Mouse (Mus musculus): ENCODE results near the gene Stk39. TPM values are rescaled to one million over a fixed set of nuclear protein-coding genes. Genes with fewer than 3 reads are reported as not detected.

Stk39 gene
- total RNA-seq, 1 experiment = 5.0 TPM

GRCm38 (mm10) chr2:68264826-68265225 lies 207.2 kb downstream of the Stk39 start:
- Histone ChIP-seq H3K36me3 (ENCODE audit: control insufficient read depth, insufficient read depth, low read length, poor library complexity, severe bottlenecking) (no peaks in the 10 kb centered on the region), H3K4me3 (ENCODE audit: insufficient read depth in 1 of 2, low read depth in 1 of 2, low read length in 2 of 2, poor library complexity in 1 of 2, severe bottlenecking in 1 of 2) (no peak overlapping the region), H3K27ac (ENCODE audit: insufficient read depth, low read depth, low read length, poor library complexity, severe bottlenecking) (no peak overlapping the region), H3K9ac (ENCODE audit: insufficient read depth, low read depth, low read length, poor library complexity, severe bottlenecking) (no peak overlapping the region), H3K9me3 (ENCODE audit: control insufficient read depth, insufficient read depth, low read depth, low read length) (no peaks in the 10 kb centered on the region), H3K4me1 (ENCODE audit: control insufficient read depth in 2 of 2, insufficient read depth in 2 of 2, low read length in 2 of 2, poor library complexity in 1 of 2) (no peaks in the 10 kb centered on the region)
- no peak for DNase-seq (ENCODE audit: low read depth, low spot score)
- in situ Hi-C loops (cut with MboI; ENCODE audit: low sequenced_read_pairs in 2 of 2, unreplicated experiment in 2 of 2) = no loop called here
- TF ChIP-seq HCFC1 (IDR thresholded peaks at IDR 0.05; ENCODE audit: borderline replicate concordance, insufficient read depth, low read length) (no peak), CHD2 (IDR thresholded peaks at IDR 0.05; ENCODE audit: low read depth, low read length) (no peak), ZC3H11A (IDR thresholded peaks at IDR 0.05; ENCODE audit: borderline replicate concordance, low read depth, low read length) (no peak), ZNF384 (IDR thresholded peaks at IDR 0.05; ENCODE audit: low read depth, low read length) (no peak), MAFK (IDR thresholded peaks at IDR 0.05; ENCODE audit: insufficient read depth, low read depth, low read length) (no peak)

DNA sequence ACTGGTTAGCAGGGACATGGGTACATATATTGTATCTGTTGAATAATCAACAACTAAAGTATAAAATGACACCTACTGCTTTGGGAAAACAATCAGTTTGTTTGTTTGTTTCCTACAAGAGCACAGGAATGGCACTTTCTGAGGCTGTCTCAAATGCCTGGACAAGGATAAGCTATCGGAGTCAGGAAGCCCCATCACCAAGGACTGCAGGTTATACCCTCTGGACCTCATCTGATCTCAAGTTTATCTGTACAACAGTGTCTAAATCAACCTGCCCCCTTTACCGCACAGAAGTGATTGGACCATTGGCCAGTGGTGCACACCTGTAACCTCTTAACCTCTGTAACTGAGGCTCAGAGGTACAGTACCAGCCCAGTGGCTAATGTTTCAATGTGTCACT lies 211.2 kb downstream of the Stk39 start:
- H3K36me3 ChIP-seq (ENCODE audit: control insufficient read depth, insufficient read depth, low read length, poor library complexity, severe bottlenecking) = no peaks in the 10 kb centered on the region
- H3K9me3 ChIP-seq (ENCODE audit: control insufficient read depth, insufficient read depth, low read depth, low read length) = no peaks in the 10 kb centered on the region
- TF ChIP-seq ZNF384 (IDR thresholded peaks at IDR 0.05; ENCODE audit: low read depth, low read length) (no peak), CHD2 (IDR thresholded peaks at IDR 0.05; ENCODE audit: low read depth, low read length) (no peak), MAFK (IDR thresholded peaks at IDR 0.05; ENCODE audit: insufficient read depth, low read depth, low read length) (no peak), ZC3H11A (IDR thresholded peaks at IDR 0.05; ENCODE audit: borderline replicate concordance, low read depth, low read length) (no peak), HCFC1 (IDR thresholded peaks at IDR 0.05; ENCODE audit: borderline replicate concordance, insufficient read depth, low read length) (no peak)
- in situ Hi-C loops (cut with MboI; ENCODE audit: low sequenced_read_pairs in 2 of 2, unreplicated experiment in 2 of 2) = no loop called here
- H3K27ac ChIP-seq (ENCODE audit: insufficient read depth, low read depth, low read length, poor library complexity, severe bottlenecking) = no peak overlapping the region
- DNase-seq (ENCODE audit: low read depth, low spot score) = no peak
- no peak overlapping the region for H3K9ac ChIP-seq (ENCODE audit: insufficient read depth, low read depth, low read length, poor library complexity, severe bottlenecking)
- no peak overlapping the region for H3K4me3 ChIP-seq (ENCODE audit: insufficient read depth in 1 of 2, low read depth in 1 of 2, low read length in 2 of 2, poor library complexity in 1 of 2, severe bottlenecking in 1 of 2)
- H3K4me1 ChIP-seq (ENCODE audit: control insufficient read depth in 2 of 2, insufficient read depth in 2 of 2, low read length in 2 of 2, poor library complexity in 1 of 2) = no peaks in the 10 kb centered on the region

DNA sequence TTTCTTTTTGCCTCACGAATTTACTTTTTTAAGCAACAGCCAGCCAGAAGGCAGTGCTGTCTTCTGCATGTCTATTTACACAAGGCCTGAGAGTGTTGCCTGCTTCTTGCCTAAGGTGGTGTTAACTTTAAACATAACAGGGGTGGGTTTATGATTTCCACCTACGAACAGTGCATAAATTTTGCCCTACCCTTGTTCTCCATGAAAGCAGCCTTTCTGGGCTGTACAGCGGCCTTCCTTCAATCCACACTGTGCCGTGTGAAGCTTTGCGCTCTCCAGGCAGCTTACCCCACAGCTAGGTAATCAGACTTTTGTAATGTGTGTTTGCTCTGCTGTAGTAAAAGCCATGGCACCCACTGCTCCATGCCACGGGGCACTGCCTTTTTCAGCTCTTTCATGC lies 214.5 kb downstream of the Stk39 start:
- no peak for TF ChIP-seq HCFC1 (IDR thresholded peaks at IDR 0.05; ENCODE audit: borderline replicate concordance, insufficient read depth, low read length)
- TF ChIP-seq MAFK (IDR thresholded peaks at IDR 0.05; ENCODE audit: insufficient read depth, low read depth, low read length) = no peak
- no peak for TF ChIP-seq ZNF384 (IDR thresholded peaks at IDR 0.05; ENCODE audit: low read depth, low read length)
- no peak for TF ChIP-seq CHD2 (IDR thresholded peaks at IDR 0.05; ENCODE audit: low read depth, low read length)
- TF ChIP-seq ZC3H11A (IDR thresholded peaks at IDR 0.05; ENCODE audit: borderline replicate concordance, low read depth, low read length) = no peak
- no peak overlapping the region for H3K9ac ChIP-seq (ENCODE audit: insufficient read depth, low read depth, low read length, poor library complexity, severe bottlenecking)
- H3K4me3 ChIP-seq (ENCODE audit: insufficient read depth in 1 of 2, low read depth in 1 of 2, low read length in 2 of 2, poor library complexity in 1 of 2, severe bottlenecking in 1 of 2) = no peak overlapping the region
- in situ Hi-C loops (cut with MboI; ENCODE audit: low sequenced_read_pairs in 2 of 2, unreplicated experiment in 2 of 2) = no loop called here
- H3K27ac ChIP-seq (ENCODE audit: insufficient read depth, low read depth, low read length, poor library complexity, severe bottlenecking) = no peak overlapping the region
- no peaks in the 10 kb centered on the region for H3K36me3 ChIP-seq (ENCODE audit: control insufficient read depth, insufficient read depth, low read length, poor library complexity, severe bottlenecking)
- H3K9me3 ChIP-seq (ENCODE audit: control insufficient read depth, insufficient read depth, low read depth, low read length) = no peaks in the 10 kb centered on the region
- no peaks in the 10 kb centered on the region for H3K4me1 ChIP-seq (ENCODE audit: control insufficient read depth in 2 of 2, insufficient read depth in 2 of 2, low read length in 2 of 2, poor library complexity in 1 of 2)
- no peak for DNase-seq (ENCODE audit: low read depth, low spot score)

GRCm38 (mm10) chr2:68256472-68256871 lies 215.6 kb downstream of the Stk39 start:
- no peaks in the 10 kb centered on the region for H3K36me3 ChIP-seq (ENCODE audit: control insufficient read depth, insufficient read depth, low read length, poor library complexity, severe bottlenecking)
- no peak for DNase-seq (ENCODE audit: low read depth, low spot score)
- H3K4me1 ChIP-seq (ENCODE audit: control insufficient read depth in 2 of 2, insufficient read depth in 2 of 2, low read length in 2 of 2, poor library complexity in 1 of 2) = peaks cover 0 to 4% of the 10 kb centered on the region in 2 experiments; a peak in 1 of 4 replicates
- TF ChIP-seq HCFC1 (IDR thresholded peaks at IDR 0.05; ENCODE audit: borderline replicate concordance, insufficient read depth, low read length) (no peak), ZC3H11A (IDR thresholded peaks at IDR 0.05; ENCODE audit: borderline replicate concordance, low read depth, low read length) (no peak), CHD2 (IDR thresholded peaks at IDR 0.05; ENCODE audit: low read depth, low read length) (no peak), ZNF384 (IDR thresholded peaks at IDR 0.05; ENCODE audit: low read depth, low read length) (no peak), MAFK (IDR thresholded peaks at IDR 0.05; ENCODE audit: insufficient read depth, low read depth, low read length) (no peak)
- in situ Hi-C loops (cut with MboI; ENCODE audit: low sequenced_read_pairs in 2 of 2, unreplicated experiment in 2 of 2) = no loop called here
- H3K9me3 ChIP-seq (ENCODE audit: control insufficient read depth, insufficient read depth, low read depth, low read length) = no peaks in the 10 kb centered on the region
- no peak overlapping the region for H3K4me3 ChIP-seq (ENCODE audit: insufficient read depth in 1 of 2, low read depth in 1 of 2, low read length in 2 of 2, poor library complexity in 1 of 2, severe bottlenecking in 1 of 2)
- H3K27ac ChIP-seq (ENCODE audit: insufficient read depth, low read depth, low read length, poor library complexity, severe bottlenecking) = no peak overlapping the region
- H3K9ac ChIP-seq (ENCODE audit: insufficient read depth, low read depth, low read length, poor library complexity, severe bottlenecking) = no peak overlapping the region

- H3K9me3 ChIP-seq (ENCODE audit: control insufficient read depth, insufficient read depth, low read depth, low read length) = no peaks in the 10 kb centered on the region
- TF ChIP-seq MAFK (IDR thresholded peaks at IDR 0.05; ENCODE audit: insufficient read depth, low read depth, low read length) = no peak
- no peak for TF ChIP-seq ZC3H11A (IDR thresholded peaks at IDR 0.05; ENCODE audit: borderline replicate concordance, low read depth, low read length)
- no peak for TF ChIP-seq ZNF384 (IDR thresholded peaks at IDR 0.05; ENCODE audit: low read depth, low read length)
- no peak for TF ChIP-seq HCFC1 (IDR thresholded peaks at IDR 0.05; ENCODE audit: borderline replicate concordance, insufficient read depth, low read length)
- no peak for TF ChIP-seq CHD2 (IDR thresholded peaks at IDR 0.05; ENCODE audit: low read depth, low read length)
- no peaks in the 10 kb centered on the region for H3K36me3 ChIP-seq (ENCODE audit: control insufficient read depth, insufficient read depth, low read length, poor library complexity, severe bottlenecking)
- no peak for DNase-seq (ENCODE audit: low read depth, low spot score)
- H3K27ac ChIP-seq (ENCODE audit: insufficient read depth, low read depth, low read length, poor library complexity, severe bottlenecking) = no peak overlapping the region
- peaks cover 0 to 12% of the 10 kb centered on the region in 2 experiments; a peak in 3 of 4 replicates for H3K4me1 ChIP-seq (ENCODE audit: control insufficient read depth in 2 of 2, insufficient read depth in 2 of 2, low read length in 2 of 2, poor library complexity in 1 of 2)
- in situ Hi-C loops (cut with MboI; ENCODE audit: low sequenced_read_pairs in 2 of 2, unreplicated experiment in 2 of 2) = no loop called here
- no peak overlapping the region for H3K4me3 ChIP-seq (ENCODE audit: insufficient read depth in 1 of 2, low read depth in 1 of 2, low read length in 2 of 2, poor library complexity in 1 of 2, severe bottlenecking in 1 of 2)
- no peak overlapping the region for H3K9ac ChIP-seq (ENCODE audit: insufficient read depth, low read depth, low read length, poor library complexity, severe bottlenecking)
These were observed 217.3 kb downstream of the Stk39 start for GRCm38 (mm10) chr2:68254756-68255155.

Data from ES-E14 (cell line).